Mouse (Mus musculus) embryonic facial prominence, embryonic 12.5 days (tissue): ENCODE data around the gene Cpa1. TPM values are rescaled to one million over a fixed set of nuclear protein-coding genes. Genes with fewer than 3 reads are reported as not detected.

Source experiments
- ATAC-seq: fragments of 200-750 bp; cut with Nextera tagmentation; 2 replicates; pipeline ENCODE4 v1.8.0; 2017; ENCODE audit not compliant: insufficient number of reproducible peaks, insufficient read depth, low FRiP score, low TSS enrichment
- H3K27ac ChIP-seq: fragments of 300-500 bp; sonication (generic); 2 replicates; pipeline ENCODE4 v1.5.1; 2016; ENCODE audit warnings: mild to moderate bottlenecking
- H3K27me3 ChIP-seq: fragments of 300-500 bp; sonication (generic); 2 replicates; pipeline ENCODE4 v1.6.1; 2016; ENCODE audit warnings: mild to moderate bottlenecking, moderate library complexity
- H3K36me3 ChIP-seq: fragments of 300-500 bp; sonication (generic); 2 replicates; pipeline ENCODE4 v1.6.1; 2016; ENCODE audit warnings: mild to moderate bottlenecking
- H3K4me1 ChIP-seq: fragments of 300-500 bp; sonication (generic); 2 replicates; pipeline ENCODE4 v1.6.1; 2016
- H3K4me2 ChIP-seq: fragments of 300-500 bp; sonication (generic); replicated peaks from 2 replicates; pipeline ENCODE4 v1.6.1; 2016; ENCODE audit warnings: mild to moderate bottlenecking, moderate library complexity
- H3K4me3 ChIP-seq: fragments of 300-500 bp; sonication (generic); 2 replicates; pipeline ENCODE4 v1.5.1; 2016; ENCODE audit warnings: mild to moderate bottlenecking
- H3K9ac ChIP-seq: fragments of 300-500 bp; sonication (generic); 2 replicates; pipeline ENCODE4 v1.6.1; 2016; ENCODE audit warnings: mild to moderate bottlenecking, moderate library complexity
- H3K9me3 ChIP-seq: fragments of 300-500 bp; sonication (generic); 2 replicates; pipeline ENCODE4 v1.6.1; 2016; ENCODE audit warnings: mild to moderate bottlenecking, moderate library complexity
- WGBS: fragments of 180-500 bp; shearing (Covaris S2); methylation state at CpG from one replicate; pipeline ENCODE4 v1.1.7; 2016; 5-methylcytosine and 5-hydroxymethylcytosine counted together
- polyA plus RNA-seq: library from polyadenylated mRNA; unstranded; fragments of >200 nt; fragmentation: Nextera tagmentation; extraction: Ambion mirVana; gene quantifications from 2 replicates; pipeline ENCODE4 v1.2.1, GENCODE M21; 2016

Cpa1 gene
- polyA plus RNA-seq, 1 experiment from 2014 or later = 0.29 TPM

DNA sequence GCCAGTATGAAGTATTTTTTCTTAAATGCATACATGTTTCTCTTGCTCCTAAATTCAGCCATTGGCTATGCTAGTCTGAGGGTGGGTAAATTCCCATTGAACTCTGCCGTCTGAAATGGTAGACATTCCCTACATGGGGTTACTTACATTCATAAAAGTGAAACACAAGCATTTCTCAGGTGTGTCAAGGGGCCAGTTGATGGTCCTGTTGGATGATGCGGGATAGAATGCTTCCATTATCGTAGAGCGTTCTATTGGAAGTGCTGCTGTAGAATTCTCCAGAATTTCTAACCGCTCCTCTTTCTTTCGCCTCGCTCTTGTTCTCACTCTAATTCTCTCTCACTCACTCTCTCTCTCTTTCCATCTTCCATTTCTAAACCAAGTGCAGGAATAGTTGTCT, 28.3 kb upstream of the Cpa1 start, which contains the start of gene Cpa5:
Cpa5 (plus strand) TSS at position 301 of the 400 bp plus-strand sequence.
- Histone ChIP-seq H3K4me1 (peaks cover 22% of the 10 kb centered on the region), H3K9ac (no peak within 1 kb of the TSS), H3K27ac (0 out of 2 replicates have a peak within 1 kb of the TSS, but pooled peaks have one; percentile 14), H3K4me2 (no peak within 1 kb of the TSS), H3K27me3 (no peaks in the 10 kb centered on the region), H3K4me3 (no peak within 1 kb of the TSS), H3K9me3 (no peaks in the 10 kb centered on the region), H3K36me3 (no peaks in the 10 kb centered on the region)
- 93% methylated on average over 7 of the region's 7 CpGs for WGBS
- no peak for ATAC-seq

DNA sequence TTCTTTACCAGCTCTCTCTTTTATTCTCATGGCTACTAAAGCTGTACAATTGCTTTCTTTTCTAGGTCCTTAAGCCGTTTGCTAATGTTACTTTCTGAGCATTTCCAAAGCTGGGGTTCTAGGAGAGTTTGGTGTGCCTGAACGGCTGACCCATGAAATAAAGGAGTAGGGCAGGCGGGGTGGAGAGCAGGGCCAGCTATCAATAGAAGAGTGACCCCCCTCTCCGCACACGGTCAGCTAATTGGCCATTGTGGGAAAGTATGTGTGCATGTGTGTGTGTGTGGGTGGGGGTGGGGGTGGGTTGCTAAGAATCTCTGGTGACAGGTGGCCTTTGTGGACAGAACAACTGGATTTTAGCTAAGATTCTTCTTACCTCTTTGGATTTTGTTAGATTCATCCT, 27.8 kb upstream of the Cpa1 start:
- Histone ChIP-seq H3K9ac (no peak overlapping the region), H3K27ac (no peak overlapping the region), H3K4me2 (no peak overlapping the region), H3K4me3 (no peak overlapping the region), H3K36me3 (no peaks in the 10 kb centered on the region), H3K9me3 (no peaks in the 10 kb centered on the region), H3K4me1 (peaks cover 28% of the 10 kb centered on the region), H3K27me3 (no peaks in the 10 kb centered on the region)
- WGBS = 62% methylated on average over 5 of the region's 5 CpGs
- ATAC-seq = no peak

DNA sequence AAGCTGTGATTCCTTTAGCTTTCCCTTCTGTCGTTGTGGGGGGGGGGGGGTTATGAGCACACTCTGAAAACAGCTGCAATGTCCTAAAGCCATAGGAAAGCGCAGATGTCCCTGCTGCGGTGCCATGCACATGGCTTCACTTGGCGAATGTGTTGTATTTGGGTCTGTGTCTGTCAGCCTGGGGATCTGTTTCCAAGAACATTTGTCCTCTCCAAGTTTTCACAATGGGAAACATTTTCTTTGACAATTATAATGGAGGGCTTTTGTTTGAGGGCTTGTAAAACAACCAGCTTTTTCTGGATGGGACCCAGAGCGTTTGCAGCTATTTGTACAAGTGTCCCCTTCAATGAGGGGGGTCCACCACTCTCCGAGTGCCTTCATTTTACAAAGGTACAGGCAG, 24.8 kb upstream of the Cpa1 start:
- H3K4me2 ChIP-seq = no peak overlapping the region
- no peak overlapping the region for H3K4me3 ChIP-seq

DNA sequence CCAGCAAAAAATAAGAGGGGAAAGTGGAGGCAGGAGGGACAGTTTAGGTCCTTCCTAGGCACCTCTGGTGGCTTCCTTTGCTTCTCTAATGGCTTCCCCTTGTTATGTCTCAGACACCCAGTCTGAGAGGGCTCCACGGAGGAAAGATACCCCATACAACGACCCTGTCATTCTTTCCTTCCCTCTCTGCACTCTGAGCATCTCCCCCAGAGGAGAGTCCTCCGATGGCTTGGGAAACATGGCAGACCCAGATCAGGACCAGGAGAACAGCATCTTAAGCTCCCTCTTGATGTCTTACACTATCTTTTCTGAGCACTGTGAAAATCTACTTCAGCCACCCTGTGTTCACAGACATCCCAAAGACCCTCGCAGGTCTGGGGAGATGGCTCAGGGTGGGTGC, 23.3 kb upstream of the Cpa1 start:
- H3K4me3 ChIP-seq = no peak overlapping the region
- peaks cover 53% of the 10 kb centered on the region for H3K4me1 ChIP-seq
- no peak for ATAC-seq
- peak overlapping the region; percentile 89 for H3K27ac ChIP-seq
- H3K4me2 ChIP-seq = no peak overlapping the region
- H3K36me3 ChIP-seq = no peaks in the 10 kb centered on the region
- H3K27me3 ChIP-seq = no peaks in the 10 kb centered on the region
- no peak overlapping the region for H3K9ac ChIP-seq
- H3K9me3 ChIP-seq = no peaks in the 10 kb centered on the region
- 17% methylated on average over 4 of the region's 4 CpGs for WGBS

More for the DNA sequence above, 24.8 kb upstream of the Cpa1 start:
- H3K9me3 ChIP-seq = no peaks in the 10 kb centered on the region
- no peaks in the 10 kb centered on the region for H3K27me3 ChIP-seq
- H3K36me3 ChIP-seq = no peaks in the 10 kb centered on the region
- no peak overlapping the region for H3K9ac ChIP-seq
- 82% methylated on average over 6 of the region's 6 CpGs for WGBS
- ATAC-seq = no peak
- H3K27ac ChIP-seq = no peak overlapping the region
- peaks cover 53% of the 10 kb centered on the region for H3K4me1 ChIP-seq

DNA sequence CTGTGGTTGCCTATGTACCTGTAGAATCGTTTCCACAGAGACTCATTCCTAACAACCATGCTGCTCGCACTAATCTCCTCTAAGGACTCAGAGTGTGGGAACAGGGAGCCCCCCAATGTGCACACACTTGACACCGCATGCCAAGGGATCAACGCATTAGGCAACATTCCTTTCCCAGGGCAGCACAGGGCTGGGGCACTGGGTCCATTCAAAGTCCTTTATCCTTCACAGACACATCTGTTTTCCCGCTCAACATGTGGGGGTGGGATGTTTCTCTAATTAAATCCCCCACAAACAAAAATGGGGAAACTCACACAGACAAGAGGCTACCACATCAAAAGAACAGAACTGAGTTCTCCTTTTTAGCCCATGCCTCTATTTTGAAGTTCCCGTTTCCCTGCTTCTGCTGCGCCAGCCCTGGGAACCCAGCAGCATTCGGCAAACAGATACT, 22.5 kb upstream of the Cpa1 start:
- peak overlapping the region; percentile 89 for H3K27ac ChIP-seq
- no peak overlapping the region for H3K9ac ChIP-seq
- WGBS = under 1% methylated on average over 8 of the region's 8 CpGs
- no peaks in the 10 kb centered on the region for H3K36me3 ChIP-seq
- H3K4me2 ChIP-seq = peak overlapping the region; percentile 45
- peak; percentile 62 for ATAC-seq
- no peaks in the 10 kb centered on the region for H3K9me3 ChIP-seq
- no peaks in the 10 kb centered on the region for H3K27me3 ChIP-seq
- peaks cover 53% of the 10 kb centered on the region for H3K4me1 ChIP-seq
- no peak overlapping the region for H3K4me3 ChIP-seq

DNA sequence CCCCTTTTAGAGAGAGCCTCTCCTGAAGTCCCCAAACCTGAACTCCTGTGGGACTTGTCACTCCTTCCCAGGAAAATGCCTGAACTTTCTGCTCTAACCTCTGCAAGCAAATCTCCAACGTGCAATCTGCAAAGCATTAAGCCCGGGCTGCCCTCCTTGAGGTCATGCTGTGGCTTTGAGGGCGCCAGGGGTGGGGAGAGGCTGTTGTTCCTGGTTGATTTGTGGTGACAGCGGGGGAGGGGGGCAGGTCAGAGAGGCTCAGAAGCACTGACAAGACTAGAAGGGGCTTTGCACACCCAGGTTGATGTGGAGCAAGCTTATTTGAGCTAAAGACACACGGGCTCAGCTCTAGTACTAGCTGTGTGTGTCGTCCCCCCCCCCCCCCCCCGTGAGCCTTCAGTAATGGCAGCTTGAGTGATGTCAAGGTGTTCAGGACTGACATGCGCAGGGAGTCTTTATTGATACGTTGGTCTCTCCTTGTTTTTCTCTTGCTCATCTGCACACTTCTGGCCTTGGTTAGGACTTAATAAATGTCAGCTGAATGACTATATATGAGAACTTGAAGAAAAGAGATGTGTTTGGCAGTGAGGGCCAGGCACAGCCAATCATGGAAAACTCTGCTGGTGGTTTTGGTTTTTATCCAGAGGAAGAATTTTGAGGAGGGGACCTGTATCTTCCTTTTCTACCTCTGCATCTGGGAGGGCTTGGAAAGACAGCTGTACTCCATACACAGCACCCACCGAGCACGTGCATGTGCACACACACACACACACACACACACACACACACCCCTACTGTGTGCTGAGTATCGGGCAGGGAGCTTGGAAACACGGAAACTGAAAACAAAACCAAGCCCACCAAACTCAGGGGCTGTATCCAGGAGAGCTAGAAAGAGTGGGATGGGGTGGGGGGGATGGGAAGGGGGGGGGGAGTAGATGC, 21.7 kb upstream of the Cpa1 start:
- ATAC-seq = peak; percentile 31; the same call in 1 of the 2 replicates
- Histone ChIP-seq H3K27ac (peak overlapping the region; percentile 89), H3K36me3 (no peaks in the 10 kb centered on the region), H3K9ac (no peak overlapping the region), H3K4me3 (peak overlapping the region; percentile 9; the same call in 1 of the 2 replicates), H3K4me1 (peaks cover 53% of the 10 kb centered on the region), H3K27me3 (no peaks in the 10 kb centered on the region), H3K9me3 (no peaks in the 10 kb centered on the region), H3K4me2 (peak overlapping the region; percentile 45)
- WGBS = 8% methylated on average over 13 of the region's 13 CpGs

DNA sequence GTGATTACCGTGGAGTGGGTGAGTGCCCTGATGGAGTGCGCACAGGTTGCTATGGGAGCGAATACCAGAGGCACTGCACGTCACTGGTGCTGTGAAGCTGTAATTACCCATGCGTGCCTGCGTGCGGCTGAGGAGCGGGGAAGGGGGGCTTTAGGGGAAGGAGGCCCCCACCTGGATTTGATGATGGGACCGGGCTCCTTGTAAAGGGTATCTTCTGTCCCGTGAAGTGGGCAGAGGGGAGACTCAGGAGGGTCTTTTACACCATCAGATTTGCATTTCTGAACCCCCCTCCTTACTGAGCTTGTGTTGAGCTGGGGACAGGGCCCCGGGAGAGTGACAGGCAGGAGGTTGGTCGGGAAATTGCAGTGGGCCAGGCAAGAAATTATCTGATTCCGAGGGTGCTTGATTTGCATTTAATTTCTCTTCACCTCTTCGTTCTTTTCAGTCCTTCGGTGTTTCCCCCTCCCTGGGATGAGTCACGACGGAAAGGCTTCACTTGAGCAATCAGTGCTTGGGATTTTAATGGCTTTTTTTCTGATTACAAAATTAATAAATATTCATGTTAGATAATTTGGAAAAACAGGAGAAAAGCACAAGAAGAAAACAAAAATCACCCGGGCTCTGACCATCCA, 20.9 kb upstream of the Cpa1 start:
- Histone ChIP-seq H3K4me3 (peak overlapping the region; percentile 9; the same call in 1 of the 2 replicates), H3K4me1 (peaks cover 53% of the 10 kb centered on the region), H3K9ac (0 out of 2 replicates have a peak overlapping the region, but pooled peaks have one; percentile 7), H3K27ac (peak overlapping the region; percentile 89), H3K9me3 (no peaks in the 10 kb centered on the region), H3K4me2 (peak overlapping the region; percentile 45), H3K27me3 (no peaks in the 10 kb centered on the region), H3K36me3 (no peaks in the 10 kb centered on the region)
- peak; percentile 63 for ATAC-seq
- WGBS = 3% methylated on average over 17 of the region's 18 CpGs

DNA sequence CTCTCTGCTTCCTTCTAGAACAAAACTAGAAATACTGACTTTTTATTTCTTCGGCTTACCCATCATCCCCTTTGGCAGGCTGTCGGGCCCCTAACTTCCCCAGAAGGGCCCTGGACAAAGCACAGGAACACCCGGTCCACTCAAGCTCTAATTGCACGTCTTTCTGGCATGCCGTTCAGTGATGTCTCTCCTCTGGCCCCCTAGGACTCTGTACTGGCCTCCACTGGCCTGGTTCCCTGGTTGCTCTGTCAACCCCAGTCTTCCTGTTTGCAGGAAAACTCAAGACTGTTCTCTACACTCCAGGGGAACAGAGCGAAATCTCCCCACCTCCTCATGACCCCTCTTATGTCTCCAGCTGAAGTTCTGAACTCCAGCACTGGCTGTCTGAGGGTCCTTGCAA, 20.3 kb upstream of the Cpa1 start:
- Histone ChIP-seq H3K4me3 (no peak overlapping the region), H3K4me2 (no peak overlapping the region), H3K9ac (no peak overlapping the region), H3K4me1 (peaks cover 51% of the 10 kb centered on the region), H3K27me3 (no peaks in the 10 kb centered on the region), H3K36me3 (no peaks in the 10 kb centered on the region), H3K27ac (peak overlapping the region; percentile 89), H3K9me3 (no peaks in the 10 kb centered on the region)
- ATAC-seq = no peak
- WGBS = 29% methylated on average over 6 of the region's 6 CpGs

DNA sequence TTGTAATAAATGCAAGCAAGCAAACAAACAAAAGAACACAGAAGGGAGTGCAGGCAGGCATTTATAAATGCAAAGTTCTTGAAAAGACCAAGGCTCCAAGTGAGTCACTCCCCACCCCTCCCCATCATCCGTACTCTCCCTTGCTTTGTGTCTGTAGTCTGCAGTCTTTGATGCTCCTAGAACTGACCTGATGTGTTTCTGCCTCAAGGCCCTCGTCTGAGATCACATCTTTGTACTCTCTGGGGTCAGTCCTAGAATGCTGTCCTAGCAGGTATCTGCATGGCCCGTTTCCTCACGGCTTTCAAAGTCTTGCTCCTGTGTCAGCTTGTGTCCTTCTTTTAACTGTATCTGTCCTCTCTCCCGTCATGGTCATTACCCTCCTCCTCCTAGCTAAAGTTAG, 19.4 kb upstream of the Cpa1 start:
- no peaks in the 10 kb centered on the region for H3K27me3 ChIP-seq
- H3K9ac ChIP-seq = no peak overlapping the region
- ATAC-seq = no peak
- no peak overlapping the region for H3K4me3 ChIP-seq
- H3K36me3 ChIP-seq = no peaks in the 10 kb centered on the region
- no peak overlapping the region for H3K4me2 ChIP-seq
- H3K27ac ChIP-seq = peak overlapping the region; percentile 89; the same call in 1 of the 2 replicates
- 67% methylated on average over 5 of the region's 5 CpGs for whole genome bisulfite sequencing
- H3K9me3 ChIP-seq = no peaks in the 10 kb centered on the region
- peaks cover 44% of the 10 kb centered on the region for H3K4me1 ChIP-seq

DNA sequence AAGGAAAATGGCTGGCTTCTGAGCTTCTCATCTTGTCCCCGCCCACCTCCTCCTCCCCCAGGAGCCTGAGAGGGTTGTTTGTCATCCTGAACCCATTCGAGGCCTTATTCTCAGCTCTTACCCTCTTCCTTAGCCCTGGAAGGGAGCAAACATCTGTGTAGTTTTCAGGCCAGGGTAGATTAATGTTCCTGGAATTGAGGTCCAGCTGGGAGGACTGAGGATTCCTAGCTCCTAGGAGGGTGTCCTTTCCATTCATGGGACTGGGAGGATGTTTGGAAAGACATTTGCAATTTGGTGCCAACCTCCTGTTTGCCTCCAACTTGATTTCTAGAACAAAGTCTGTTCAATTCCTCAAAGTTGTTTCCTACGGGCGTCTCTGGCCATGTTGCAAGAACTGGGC, 18.4 kb upstream of the Cpa1 start:
- Histone ChIP-seq H3K27me3 (no peaks in the 10 kb centered on the region), H3K36me3 (no peaks in the 10 kb centered on the region), H3K4me1 (peaks cover 35% of the 10 kb centered on the region), H3K4me2 (no peak overlapping the region), H3K27ac (0 out of 2 replicates have a peak overlapping the region, but pooled peaks have one; percentile 24), H3K9me3 (no peaks in the 10 kb centered on the region), H3K4me3 (no peak overlapping the region), H3K9ac (no peak overlapping the region)
- no peak for ATAC-seq
- 85% methylated on average over 4 of the region's 4 CpGs for WGBS

DNA sequence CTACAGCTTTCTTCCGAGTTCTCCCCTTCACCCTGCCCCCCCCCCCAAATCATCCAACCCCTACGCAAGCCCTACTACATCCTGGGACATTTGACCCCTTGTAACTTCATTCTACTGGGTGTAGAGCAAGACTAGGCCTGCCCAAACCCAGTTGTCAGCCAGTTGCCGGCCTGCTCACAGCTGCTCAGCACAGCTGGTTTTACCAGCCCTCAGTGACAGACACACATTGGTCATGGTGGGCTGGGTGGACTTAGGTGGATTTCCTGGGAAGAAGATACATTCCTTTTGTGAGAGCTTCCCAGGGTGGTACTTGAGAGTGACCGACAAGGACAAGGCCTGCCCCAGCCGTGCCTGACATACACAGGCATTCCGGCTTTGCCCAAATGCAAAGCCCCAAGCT, 18.0 kb upstream of the Cpa1 start:
- no peaks in the 10 kb centered on the region for H3K27me3 ChIP-seq
- H3K4me3 ChIP-seq = no peak overlapping the region
- no peak overlapping the region for H3K4me2 ChIP-seq
- peaks cover 31% of the 10 kb centered on the region for H3K4me1 ChIP-seq
- no peak overlapping the region for H3K9ac ChIP-seq
- no peak for ATAC-seq
- 78% methylated on average over 6 of the region's 6 CpGs for WGBS
- no peaks in the 10 kb centered on the region for H3K36me3 ChIP-seq
- 0 out of 2 replicates have a peak overlapping the region, but pooled peaks have one; percentile 11 for H3K27ac ChIP-seq
- H3K9me3 ChIP-seq = no peaks in the 10 kb centered on the region
